Mouse (Mus musculus) intestine, embryonic 16.5 days (tissue): ENCODE results near the gene Rph3al. TPM values are rescaled to one million over a fixed set of nuclear protein-coding genes. Genes with fewer than 3 reads are reported as not detected.

Source experiments
- ATAC-seq: fragments of 200-750 bp; cut with Nextera tagmentation; 2 replicates; pipeline ENCODE4 v1.8.0; 2017; ENCODE audit warnings: moderate TSS enrichment, moderate library complexity
- H3K27ac ChIP-seq: fragments of 300-500 bp; sonication (generic); 2 replicates; pipeline ENCODE4 v1.5.1; 2014; ENCODE audit warnings: mild to moderate bottlenecking, low read length
- H3K27me3 ChIP-seq: fragments of 300-500 bp; sonication (generic); replicated peaks from 2 replicates; pipeline ENCODE4 v1.6.1; 2014; ENCODE audit warnings: low read length, control low read depth, mixed read lengths; ENCODE audit not compliant: control insufficient read depth, insufficient read depth
- H3K36me3 ChIP-seq: fragments of 300-500 bp; sonication (generic); 2 replicates; pipeline ENCODE4 v1.6.1; 2014; ENCODE audit warnings: low read length, control low read depth; ENCODE audit not compliant: control insufficient read depth, insufficient read depth
- H3K4me1 ChIP-seq: fragments of 300-500 bp; sonication (generic); 2 replicates; pipeline ENCODE4 v1.6.1; 2014; ENCODE audit warnings: low read length, control low read depth, mixed read lengths; ENCODE audit not compliant: control insufficient read depth, insufficient read depth
- H3K4me2 ChIP-seq: fragments of 300-500 bp; sonication (generic); 2 replicates; pipeline ENCODE4 v1.6.1; 2014; ENCODE audit warnings: low read depth, low read length, control low read depth
- H3K4me3 ChIP-seq: fragments of 300-500 bp; sonication (generic); 2 replicates; pipeline ENCODE4 v1.5.1; 2014; ENCODE audit warnings: mild to moderate bottlenecking, low read length
- H3K9ac ChIP-seq: fragments of 300-500 bp; sonication (generic); 2 replicates; pipeline ENCODE4 v1.6.1; 2014; ENCODE audit warnings: low read depth, low read length
- H3K9me3 ChIP-seq: fragments of 300-500 bp; sonication (generic); 2 replicates; pipeline ENCODE4 v1.6.1; 2016; ENCODE audit warnings: low read length, control low read depth; ENCODE audit not compliant: control insufficient read depth
- WGBS: fragments of 180-500 bp; shearing (Covaris S2); extraction: QIAGEN DNeasy Blood & Tissue Kit; methylation state at CpG from one replicate; pipeline ENCODE4 v1.1.7; 2014; 5-methylcytosine and 5-hydroxymethylcytosine counted together
- polyA plus RNA-seq: library from polyadenylated mRNA; unstranded; fragments of >200 nt; fragmentation: Nextera tagmentation; extraction: Ambion mirVana; gene quantifications from 2 replicates; pipeline ENCODE4 v1.2.1, GENCODE M21; 2015

Gene Rph3al
- polyA plus RNA-seq, 1 experiment from 2014 or later, result 21.1 TPM

DNA sequence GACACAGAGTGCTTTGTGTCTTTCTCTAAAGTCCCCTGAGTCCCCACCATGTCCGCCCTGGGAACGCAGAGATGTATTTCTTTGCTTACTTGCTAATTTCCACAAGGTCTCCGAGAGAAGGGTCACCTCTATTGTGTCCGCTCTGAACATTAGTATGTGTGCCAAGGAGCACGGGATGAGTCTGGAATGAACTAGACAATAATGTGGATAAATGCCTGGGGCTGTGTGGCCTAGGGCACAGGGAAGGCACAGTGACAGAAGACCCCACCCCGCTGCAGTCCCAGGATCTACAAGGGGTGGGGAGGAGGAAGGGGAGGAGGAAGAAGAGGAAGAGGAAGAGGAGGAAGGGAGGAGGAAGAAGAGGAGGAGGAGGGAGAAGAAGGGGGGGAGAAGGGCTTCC lies 3.8 kb downstream of the Rph3al start:
- no peak for ATAC-seq
- 78% methylated on average over 6 of the region's 6 CpGs for WGBS
- Histone ChIP-seq H3K4me1 (peaks cover 75% of the 10 kb centered on the region), H3K27me3 (no peaks in the 10 kb centered on the region), H3K9ac (no peak overlapping the region), H3K27ac (peak overlapping the region; percentile 97), H3K4me3 (no peak overlapping the region), H3K4me2 (no peak overlapping the region), H3K9me3 (no peaks in the 10 kb centered on the region), H3K36me3 (no peaks in the 10 kb centered on the region)

GRCm38 (mm10) chr11:75933371-75933770 lies 4.9 kb downstream of the Rph3al start:
- Histone ChIP-seq H3K9ac (no peak overlapping the region), H3K9me3 (no peaks in the 10 kb centered on the region), H3K27me3 (no peaks in the 10 kb centered on the region), H3K4me1 (peaks cover 67% of the 10 kb centered on the region), H3K4me2 (no peak overlapping the region), H3K4me3 (no peak overlapping the region), H3K36me3 (no peaks in the 10 kb centered on the region), H3K27ac (no peak overlapping the region)
- no peak for ATAC-seq
- 73% methylated on average over 5 of the region's 5 CpGs for WGBS

GRCm38 (mm10) chr11:75930911-75931678 lies 7.1 kb downstream of the Rph3al start:
- ATAC-seq, result no peak
- no peaks in the 10 kb centered on the region for H3K27me3 ChIP-seq
- WGBS, result 35% methylated on average over 11 of the region's 11 CpGs
- peaks cover 64% of the 10 kb centered on the region for H3K4me1 ChIP-seq
- H3K36me3 ChIP-seq, result no peaks in the 10 kb centered on the region
- no peak overlapping the region for H3K27ac ChIP-seq
- no peak overlapping the region for H3K4me2 ChIP-seq
- no peaks in the 10 kb centered on the region for H3K9me3 ChIP-seq
- H3K4me3 ChIP-seq, result no peak overlapping the region
- no peak overlapping the region for H3K9ac ChIP-seq

GRCm38 (mm10) chr11:75930208-75930607 lies 8.0 kb downstream of the Rph3al start:
- no peak overlapping the region for H3K4me2 ChIP-seq
- no peak overlapping the region for H3K4me3 ChIP-seq
- peak overlapping the region; percentile 54 for H3K27ac ChIP-seq
- H3K9me3 ChIP-seq, result no peaks in the 10 kb centered on the region
- no peaks in the 10 kb centered on the region for H3K27me3 ChIP-seq
- no peaks in the 10 kb centered on the region for H3K36me3 ChIP-seq
- whole genome bisulfite sequencing, result 63% methylated on average over 9 of the region's 9 CpGs
- peaks cover 62% of the 10 kb centered on the region for H3K4me1 ChIP-seq
- peak overlapping the region; percentile 25; the same call in 1 of the 2 replicates for H3K9ac ChIP-seq
- ATAC-seq, result no peak

- ATAC-seq, result no peak
- no peaks in the 10 kb centered on the region for H3K36me3 ChIP-seq
- 84% methylated on average over 2 of the region's 2 CpGs for WGBS
These were observed 10.3 kb downstream of the Rph3al start for GRCm38 (mm10) chr11:75927881-75928280.

GRCm38 (mm10) chr11:75926431-75927312 lies 11.6 kb downstream of the Rph3al start:
- 42% methylated on average over 13 of the region's 13 CpGs for WGBS
- H3K4me3 ChIP-seq, result no peak overlapping the region
- H3K4me2 ChIP-seq, result peak overlapping the region; percentile 39
- H3K9ac ChIP-seq, result peak overlapping the region; percentile 46
- no peaks in the 10 kb centered on the region for H3K9me3 ChIP-seq
- peak overlapping the region; percentile 91 for H3K27ac ChIP-seq
- no peaks in the 10 kb centered on the region for H3K36me3 ChIP-seq
- H3K27me3 ChIP-seq, result no peaks in the 10 kb centered on the region
- ATAC-seq, result peak; percentile 80
- H3K4me1 ChIP-seq, result peaks cover 68% of the 10 kb centered on the region

More at GRCm38 (mm10) chr11:75927881-75928280, 10.3 kb downstream of the Rph3al start:
- H3K4me1 ChIP-seq, result peaks cover 64% of the 10 kb centered on the region
- H3K27ac ChIP-seq, result peak overlapping the region; percentile 91
- H3K4me3 ChIP-seq, result no peak overlapping the region
- H3K27me3 ChIP-seq, result no peaks in the 10 kb centered on the region
- no peak overlapping the region for H3K4me2 ChIP-seq
- no peaks in the 10 kb centered on the region for H3K9me3 ChIP-seq
- H3K9ac ChIP-seq, result no peak overlapping the region

- Histone ChIP-seq H3K4me3 (0 out of 2 replicates have a peak overlapping the region, but pooled peaks have one; percentile 10), H3K4me1 (peaks cover 62% of the 10 kb centered on the region), H3K4me2 (peak overlapping the region; percentile 39), H3K27ac (peak overlapping the region; percentile 91), H3K27me3 (no peaks in the 10 kb centered on the region), H3K9me3 (no peaks in the 10 kb centered on the region), H3K9ac (peak overlapping the region; percentile 46), H3K36me3 (no peaks in the 10 kb centered on the region)
- WGBS, result 27% methylated on average over 7 of the region's 7 CpGs
- peak; percentile 44 for ATAC-seq
These were observed 12.4 kb downstream of the Rph3al start for GRCm38 (mm10) chr11:75925801-75926200.

GRCm38 (mm10) chr11:75922741-75923140 lies 15.5 kb downstream of the Rph3al start:
- ATAC-seq, result no peak

DNA sequence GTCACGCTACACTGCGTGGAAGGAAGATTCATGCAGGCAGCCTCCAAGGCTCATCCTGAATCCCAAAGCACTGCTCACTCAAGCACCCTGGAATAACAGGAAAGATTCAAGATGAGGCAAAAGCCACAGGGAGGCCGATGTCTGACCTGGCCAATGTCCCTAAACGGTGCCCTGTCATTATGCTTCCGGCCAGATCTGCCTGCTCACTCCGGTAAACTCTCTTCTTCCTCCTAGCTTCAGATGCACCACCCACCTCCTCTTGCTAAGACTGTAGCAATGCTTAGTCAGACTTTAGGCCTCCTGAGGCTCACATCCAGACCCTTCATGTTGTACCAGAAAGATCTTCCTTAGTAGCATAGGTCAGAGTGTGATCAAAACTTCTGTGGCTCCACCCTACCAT lies 19.1 kb downstream of the Rph3al start:
- no peaks in the 10 kb centered on the region for H3K27me3 ChIP-seq
- H3K27ac ChIP-seq, result no peak overlapping the region
- 73% methylated on average over 6 of the region's 6 CpGs for WGBS
- no peak for ATAC-seq
- no peaks in the 10 kb centered on the region for H3K36me3 ChIP-seq
- H3K4me3 ChIP-seq, result no peak overlapping the region
- H3K9me3 ChIP-seq, result no peaks in the 10 kb centered on the region
- H3K9ac ChIP-seq, result no peak overlapping the region
- H3K4me1 ChIP-seq, result peaks cover 27% of the 10 kb centered on the region
- H3K4me2 ChIP-seq, result no peak overlapping the region

More at GRCm38 (mm10) chr11:75922741-75923140, 15.5 kb downstream of the Rph3al start:
- 83% methylated on average over 4 of the region's 4 CpGs for WGBS
- Histone ChIP-seq H3K27ac (peak overlapping the region; percentile 53; the same call in 1 of the 2 replicates), H3K9me3 (no peaks in the 10 kb centered on the region), H3K4me2 (peak overlapping the region; percentile 15; the same call in 1 of the 2 replicates), H3K27me3 (no peaks in the 10 kb centered on the region), H3K4me1 (peaks cover 47% of the 10 kb centered on the region), H3K36me3 (no peaks in the 10 kb centered on the region), H3K4me3 (no peak overlapping the region), H3K9ac (peak overlapping the region; percentile 24; the same call in 1 of the 2 replicates)
